Mouse (Mus musculus) lung, embryonic 14.5 days (tissue): ENCODE data around the gene Cep95. TPM values are rescaled to one million over a fixed set of nuclear protein-coding genes. Genes with fewer than 3 reads are reported as not detected.
A peak's percentile ranks its signal among the peaks of the same experiment; 100 is the strongest.

Experiments
- ATAC-seq: fragments of 200-750 bp; cut with Nextera tagmentation; 2 replicates; pipeline ENCODE4 v1.8.0; 2017; ENCODE audit warnings: mild to moderate bottlenecking, moderate TSS enrichment, moderate library complexity; ENCODE audit not compliant: insufficient read depth
- DNase-seq: peaks from one replicate; pipeline ENCODE4 v3.0.0-alpha.2; 2015
- H3K27ac ChIP-seq: fragments of 300-500 bp; sonication (generic); 2 replicates; pipeline ENCODE4 v1.5.1; 2014; ENCODE audit warnings: low read depth, mild to moderate bottlenecking, moderate library complexity
- H3K27me3 ChIP-seq: fragments of 300-500 bp; sonication (generic); 2 replicates; pipeline ENCODE4 v1.6.1; 2014; ENCODE audit warnings: low read length, control low read depth; ENCODE audit not compliant: insufficient read depth
- H3K36me3 ChIP-seq: fragments of 300-500 bp; sonication (generic); 2 replicates; pipeline ENCODE4 v1.6.1; 2014; ENCODE audit warnings: control low read depth; ENCODE audit not compliant: insufficient read depth
- H3K4me1 ChIP-seq: fragments of 300-500 bp; sonication (generic); 2 replicates; pipeline ENCODE4 v1.6.1; 2014; ENCODE audit warnings: antibody characterized with exemption, control low read depth; ENCODE audit not compliant: insufficient read depth
- H3K4me2 ChIP-seq: fragments of 300-500 bp; sonication (generic); 2 replicates; pipeline ENCODE4 v1.6.1; 2014; ENCODE audit warnings: mild to moderate bottlenecking
- H3K4me3 ChIP-seq: fragments of 300-500 bp; sonication (generic); 2 replicates; pipeline ENCODE4 v1.5.1; 2014; ENCODE audit warnings: low read depth, low read length
- H3K9ac ChIP-seq: fragments of 300-500 bp; sonication (generic); 2 replicates; pipeline ENCODE4 v1.6.1; 2014
- H3K9me3 ChIP-seq: fragments of 300-500 bp; sonication (generic); 2 replicates; pipeline ENCODE4 v1.6.1; 2016; ENCODE audit warnings: low read depth, low read length, control low read depth
- CTCF ChIP-seq: IDR thresholded peaks from 2 replicates; pipeline ENCODE4 v1.5.1; 2016; ENCODE audit warnings: antibody characterized with exemption, low read depth
- WGBS: fragments of 180-500 bp; shearing (Covaris S2); extraction: QIAGEN DNeasy Blood & Tissue Kit; methylation state at CpG from one replicate; pipeline ENCODE4 v1.1.7; 2014; 5-methylcytosine and 5-hydroxymethylcytosine counted together
- polyA plus RNA-seq: library from polyadenylated mRNA; unstranded; fragments of >200 nt; fragmentation: Nextera tagmentation; extraction: Ambion mirVana; gene quantifications from 2 replicates; pipeline ENCODE4 v1.2.1, GENCODE M21; 2014

Cep95 gene
- polyA plus RNA-seq, 1 experiment from 2014 or later: 18.8 TPM

GRCm38 (mm10) chr11:106762139-106762799 is 26.8 kb upstream of the Cep95 start:
- no peak overlapping the region for H3K9ac ChIP-seq
- WGBS: 14% methylated on average over 5 of the region's 5 CpGs
- no peaks in the 10 kb centered on the region for H3K27me3 ChIP-seq
- peaks cover 21% of the 10 kb centered on the region for H3K36me3 ChIP-seq
- peak; percentile 87 for ATAC-seq
- H3K9me3 ChIP-seq: no peaks in the 10 kb centered on the region
- H3K4me3 ChIP-seq: no peak overlapping the region
- no peak overlapping the region for H3K4me2 ChIP-seq
- no peaks in the 10 kb centered on the region for H3K4me1 ChIP-seq
- DNase-seq: peak; percentile 82
- peak overlapping the region; percentile 83 for H3K27ac ChIP-seq
- TF ChIP-seq CTCF: no peak

- no peak for TF ChIP-seq CTCF
- Histone ChIP-seq H3K4me2 (no peak overlapping the region), H3K36me3 (peaks cover 26% of the 10 kb centered on the region), H3K4me1 (no peaks in the 10 kb centered on the region), H3K27ac (peak overlapping the region; percentile 83), H3K9ac (no peak overlapping the region), H3K9me3 (no peaks in the 10 kb centered on the region), H3K4me3 (no peak overlapping the region), H3K27me3 (no peaks in the 10 kb centered on the region)
- ATAC-seq: peak; percentile 47; the same call in 1 of the 2 replicates
- WGBS: 62% methylated on average over 9 of the region's 9 CpGs
- DNase-seq: no peak
These were observed 26.3 kb upstream of the Cep95 start for GRCm38 (mm10) chr11:106762800-106763185.

DNA sequence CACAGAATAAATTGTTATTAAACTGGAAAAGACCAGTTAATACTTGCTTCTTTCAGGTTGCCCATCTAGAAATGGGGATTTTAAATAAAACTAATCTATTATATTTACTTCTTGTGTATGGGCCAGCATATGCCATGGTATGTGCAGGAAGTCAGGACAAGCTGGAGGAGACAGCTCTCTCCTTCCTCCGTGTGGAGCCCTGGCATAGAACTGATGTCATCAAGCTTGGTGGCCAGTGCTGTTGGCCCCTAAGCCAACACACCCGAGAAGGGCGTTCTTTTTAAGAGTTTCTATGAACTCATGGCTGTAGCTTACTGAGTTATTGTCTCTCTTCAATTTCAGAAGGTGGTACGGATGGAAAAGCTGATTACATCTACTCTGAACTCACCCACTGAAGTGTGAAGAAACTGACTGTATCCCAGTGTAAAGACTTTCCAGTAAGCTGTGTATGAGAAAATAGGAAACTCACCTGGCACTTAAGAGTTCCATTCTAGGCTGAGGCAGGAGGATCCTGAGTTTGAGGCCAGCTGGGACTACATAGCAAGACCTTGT is 22.4 kb upstream of the Cep95 start:
- no peak overlapping the region for H3K4me2 ChIP-seq
- ATAC-seq: no peak
- WGBS: 96% methylated on average over 4 of the region's 4 CpGs

GRCm38 (mm10) chr11:106767516-106767915 is 21.5 kb upstream of the Cep95 start:
- TF ChIP-seq CTCF: peak; percentile 25; the same call in 1 of the 2 replicates
- H3K36me3 ChIP-seq: peaks cover 63% of the 10 kb centered on the region

More for the DNA sequence above, 22.4 kb upstream of the Cep95 start:
- Histone ChIP-seq H3K36me3 (peaks cover 57% of the 10 kb centered on the region), H3K4me3 (no peak overlapping the region), H3K9ac (no peak overlapping the region), H3K4me1 (no peaks in the 10 kb centered on the region), H3K27me3 (no peaks in the 10 kb centered on the region), H3K9me3 (no peaks in the 10 kb centered on the region), H3K27ac (no peak overlapping the region)
- DNase-seq: no peak
- TF ChIP-seq CTCF: no peak

DNA sequence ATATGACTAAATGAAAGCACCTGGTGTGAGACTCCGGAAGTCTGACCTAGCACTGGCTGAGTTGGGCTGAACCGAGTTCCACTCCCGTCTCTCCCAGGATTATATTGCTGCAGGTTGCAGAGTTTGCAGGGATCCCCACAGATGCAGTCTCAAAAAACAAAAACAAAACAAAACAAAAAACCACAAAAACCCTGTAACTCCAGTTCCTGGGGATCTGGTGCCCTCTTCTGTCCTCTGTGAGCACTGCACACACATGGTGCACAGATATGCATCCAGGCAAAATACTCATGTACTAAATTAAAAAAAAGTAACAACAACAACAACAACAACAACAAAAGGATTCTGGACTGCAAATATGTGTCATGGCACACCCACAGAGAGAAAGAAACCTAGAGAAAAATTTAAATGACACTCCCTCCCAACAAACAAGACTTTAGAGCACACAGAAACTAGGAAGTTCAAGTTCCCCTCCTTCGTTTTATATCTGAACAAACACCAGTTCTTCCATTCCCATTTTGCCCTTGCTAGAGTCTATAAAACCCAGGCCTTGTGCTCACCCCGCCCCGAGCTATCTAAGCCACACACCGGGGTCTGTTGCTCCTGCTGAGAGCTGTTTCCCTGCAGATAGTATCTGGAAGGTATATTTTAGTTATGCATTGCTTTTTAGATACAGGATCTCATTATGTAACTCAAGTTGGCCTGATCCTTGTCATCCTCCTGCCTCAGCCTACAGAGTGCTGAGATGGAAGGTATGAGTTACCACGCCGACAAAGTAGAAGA is 18.7 kb upstream of the Cep95 start:
- Histone ChIP-seq H3K4me3 (no peak overlapping the region), H3K27ac (no peak overlapping the region), H3K4me2 (no peak overlapping the region), H3K27me3 (no peaks in the 10 kb centered on the region), H3K9ac (no peak overlapping the region), H3K4me1 (no peaks in the 10 kb centered on the region), H3K36me3 (peaks cover 87% of the 10 kb centered on the region), H3K9me3 (no peaks in the 10 kb centered on the region)
- peak; percentile 63 for TF ChIP-seq CTCF
- ATAC-seq (no peak), DNase-seq (peak; percentile 57)
- 94% methylated on average over 9 of the region's 9 CpGs for WGBS

More at GRCm38 (mm10) chr11:106767516-106767915, 21.5 kb upstream of the Cep95 start:
- no peak overlapping the region for H3K9ac ChIP-seq
- no peak for DNase-seq
- H3K27me3 ChIP-seq: no peaks in the 10 kb centered on the region
- no peaks in the 10 kb centered on the region for H3K9me3 ChIP-seq
- no peak overlapping the region for H3K4me3 ChIP-seq
- H3K4me1 ChIP-seq: no peaks in the 10 kb centered on the region
- no peak overlapping the region for H3K4me2 ChIP-seq
- H3K27ac ChIP-seq: no peak overlapping the region
- 93% methylated on average over 4 of the region's 4 CpGs for WGBS
- no peak for ATAC-seq

- peaks cover 78% of the 10 kb centered on the region for H3K36me3 ChIP-seq
- no peaks in the 10 kb centered on the region for H3K4me1 ChIP-seq
- TF ChIP-seq CTCF: no peak
- no peak overlapping the region for H3K9ac ChIP-seq
- WGBS: 90% methylated on average over 9 of the region's 9 CpGs
- H3K4me3 ChIP-seq: no peak overlapping the region
- no peaks in the 10 kb centered on the region for H3K27me3 ChIP-seq
- ATAC-seq: no peak
- H3K4me2 ChIP-seq: no peak overlapping the region
- H3K9me3 ChIP-seq: no peaks in the 10 kb centered on the region
- no peak for DNase-seq
- H3K27ac ChIP-seq: no peak overlapping the region
These were observed 16.0 kb upstream of the Cep95 start for GRCm38 (mm10) chr11:106773061-106773460.

- peaks cover 67% of the 10 kb centered on the region for H3K36me3 ChIP-seq
- H3K9ac ChIP-seq: no peak overlapping the region
- DNase-seq: no peak
- no peak overlapping the region for H3K4me2 ChIP-seq
- H3K4me1 ChIP-seq: no peaks in the 10 kb centered on the region
- no peak for TF ChIP-seq CTCF
- WGBS: 89% methylated on average over 4 of the region's 4 CpGs
- ATAC-seq: no peak
- H3K27me3 ChIP-seq: no peaks in the 10 kb centered on the region
- no peaks in the 10 kb centered on the region for H3K9me3 ChIP-seq
- no peak overlapping the region for H3K4me3 ChIP-seq
- H3K27ac ChIP-seq: no peak overlapping the region
These were observed 12.1 kb upstream of the Cep95 start for GRCm38 (mm10) chr11:106776960-106777359.
